Mouse (Mus musculus) kidney, adult 11 months (tissue): ENCODE measurements around the gene Car3.

Experiments used
- DNase-seq: peaks from one replicate; pipeline ENCODE4 v3.0.0; 2022

Gene Car3

GRCm38 (mm10) chr3:14911992-14912582, 48.8 kb downstream of the Car3 start:
- DNase-seq: no peak

- no peak for DNase-seq
These were observed 50.5 kb downstream of the Car3 start for GRCm38 (mm10) chr3:14913774-14914173.

- DNase-seq: no peak
These were observed 52.0 kb downstream of the Car3 start for GRCm38 (mm10) chr3:14915355-14915754.

GRCm38 (mm10) chr3:14917261-14917660, 53.9 kb downstream of the Car3 start:
- DNase-seq: no peak
